Mouse (Mus musculus) liver, embryonic 14.5 days (tissue): ENCODE results near the gene Gm10181.

Experiments used
- CTCF ChIP-seq: IDR thresholded peaks from 2 replicates; pipeline ENCODE4 v1.5.1; 2016; ENCODE audit warnings: antibody characterized with exemption, low read depth, control low read depth
- EP300 ChIP-seq: IDR thresholded peaks from 2 replicates; pipeline ENCODE4 v1.6.1; 2016; ENCODE audit warnings: antibody characterized with exemption, low read depth

DNA sequence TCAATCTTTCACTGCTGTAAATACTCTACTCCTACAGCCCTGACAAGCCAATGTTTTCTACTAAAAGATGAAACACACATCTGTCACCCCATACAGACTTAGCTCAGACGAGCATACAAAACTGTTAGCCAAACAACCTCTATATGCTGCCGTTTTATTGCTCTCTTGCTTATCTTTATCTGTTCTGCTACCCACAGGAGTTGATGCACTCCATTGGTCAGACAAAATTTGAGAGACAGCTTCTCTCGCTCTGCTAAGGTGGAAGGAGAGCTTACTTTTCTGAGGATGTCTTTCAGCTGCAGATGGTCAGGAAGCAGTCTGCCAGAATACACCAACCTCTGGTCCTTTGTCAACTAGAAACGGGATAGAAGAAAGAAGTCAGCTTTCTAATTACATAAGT lies 43.7 kb downstream of the Gm10181 start:
- TF ChIP-seq CTCF (no peak), EP300 (no peak)
